Mouse (Mus musculus) T-cell, adult 66 days (primary cell): ENCODE data around the gene Gm17469. TPM values are rescaled to one million over a fixed set of nuclear protein-coding genes. Genes with fewer than 3 reads are reported as not detected.

Source experiments
- total RNA-seq, 2 experiments: library from RNA; stranded (reverse); gene quantifications; 3 replicates in 1 of 2; 4 replicates in 1 of 2; pipeline ENCODE4 v1.2.4; 2023

Gm17469 gene
- not detected for total RNA-seq

GRCm38 (mm10) chrX:124629593-124629992 lies at the start of gene Gm17469:
Gene Gm17469, plus strand, starts transcription at chrX:124629893.

Other genes with a start within 250 kb of the Gm17469 start
- gene Gm17584, start 129.3 kb upstream of the Gm17469 start, total RNA-seq: not detected